Mouse (Mus musculus): Measurements from ENCODE around the gene Exosc2. TPM values are rescaled to one million over a fixed set of nuclear protein-coding genes. Genes with fewer than 3 reads are reported as not detected.

The Exosc2 gene
- total RNA-seq, 1 experiment, result 105 TPM

DNA sequence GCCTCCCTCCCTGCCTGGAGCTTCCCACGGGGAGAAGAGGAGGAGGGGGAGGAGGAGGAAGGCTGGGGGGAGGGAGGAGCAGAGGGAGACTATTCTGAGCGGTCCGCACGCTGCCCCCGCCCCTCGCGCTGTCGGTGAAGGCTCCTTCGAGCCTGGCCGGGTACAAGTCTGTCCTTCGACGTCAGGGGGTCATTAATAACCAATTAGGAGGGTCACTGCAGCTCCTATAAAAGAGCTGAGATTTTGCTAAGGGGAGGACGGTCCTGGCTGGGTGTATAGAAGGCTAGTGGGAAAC is 31.1 kb upstream of the Exosc2 start:
- H3K4me1 ChIP-seq (ENCODE audit: control insufficient read depth in 2 of 2, insufficient read depth in 2 of 2, low read length in 2 of 2, poor library complexity in 1 of 2), result peaks cover 2 to 11% of the 10 kb centered on the region in 2 experiments; a peak in 3 of 4 replicates
- in situ Hi-C loops (cut with MboI; ENCODE audit: low sequenced_read_pairs in 2 of 2, unreplicated experiment in 2 of 2), result loop anchor here (10.0 to 25.0 kb wide), 2 partner anchors 1995 to 1998 kb away; partner anchors contain the start of gene Lmx1b (in 1 of the 2)
- H3K36me3 ChIP-seq (ENCODE audit: control insufficient read depth, insufficient read depth, low read length, poor library complexity, severe bottlenecking), result no peaks in the 10 kb centered on the region
- H3K9me3 ChIP-seq (ENCODE audit: control insufficient read depth, insufficient read depth, low read depth, low read length), result no peaks in the 10 kb centered on the region
- DNase-seq (ENCODE audit: low read depth, low spot score), result no peak
- no peak for TF ChIP-seq HCFC1 (IDR thresholded peaks at IDR 0.05; ENCODE audit: borderline replicate concordance, insufficient read depth, low read length)
- TF ChIP-seq ZC3H11A (IDR thresholded peaks at IDR 0.05; ENCODE audit: borderline replicate concordance, low read depth, low read length), result no peak
- no peak for TF ChIP-seq ZNF384 (IDR thresholded peaks at IDR 0.05; ENCODE audit: low read depth, low read length)
- TF ChIP-seq MAFK (IDR thresholded peaks at IDR 0.05; ENCODE audit: insufficient read depth, low read depth, low read length), result no peak
- no peak for TF ChIP-seq CHD2 (IDR thresholded peaks at IDR 0.05; ENCODE audit: low read depth, low read length)
- peak overlapping the region in 1 of 2 experiments; percentile 15; a peak in 1 of 4 replicates for H3K4me3 ChIP-seq (ENCODE audit: insufficient read depth in 1 of 2, low read depth in 1 of 2, low read length in 2 of 2, poor library complexity in 1 of 2, severe bottlenecking in 1 of 2)
- no peak overlapping the region for H3K9ac ChIP-seq (ENCODE audit: insufficient read depth, low read depth, low read length, poor library complexity, severe bottlenecking)
- no peak overlapping the region for H3K27ac ChIP-seq (ENCODE audit: insufficient read depth, low read depth, low read length, poor library complexity, severe bottlenecking)

- Histone ChIP-seq H3K27ac (ENCODE audit: insufficient read depth, low read depth, low read length, poor library complexity, severe bottlenecking) (no peak within 1 kb of the TSS), H3K4me3 (ENCODE audit: insufficient read depth in 1 of 2, low read depth in 1 of 2, low read length in 2 of 2, poor library complexity in 1 of 2, severe bottlenecking in 1 of 2) (peak within 1 kb of the TSS in 1 of 2 experiments; percentile 15; a peak in 1 of 4 replicates), H3K9me3 (ENCODE audit: control insufficient read depth, insufficient read depth, low read depth, low read length) (no peaks in the 10 kb centered on the region), H3K4me1 (ENCODE audit: control insufficient read depth in 2 of 2, insufficient read depth in 2 of 2, low read length in 2 of 2, poor library complexity in 1 of 2) (peaks cover 0 to 9% of the 10 kb centered on the region in 2 experiments; a peak in 2 of 4 replicates), H3K9ac (ENCODE audit: insufficient read depth, low read depth, low read length, poor library complexity, severe bottlenecking) (no peak within 1 kb of the TSS), H3K36me3 (ENCODE audit: control insufficient read depth, insufficient read depth, low read length, poor library complexity, severe bottlenecking) (no peaks in the 10 kb centered on the region)
- DNase-seq (ENCODE audit: low read depth, low spot score), result no peak
- in situ Hi-C loops (cut with MboI; ENCODE audit: low sequenced_read_pairs in 2 of 2, unreplicated experiment in 2 of 2), result loop anchor here (10.0 to 25.0 kb wide), 2 partner anchors 1995 to 1997 kb away; partner anchors contain the start of gene Lmx1b (in 1 of the 2)
- no peak for TF ChIP-seq CHD2 (IDR thresholded peaks at IDR 0.05; ENCODE audit: low read depth, low read length)
- no peak for TF ChIP-seq MAFK (IDR thresholded peaks at IDR 0.05; ENCODE audit: insufficient read depth, low read depth, low read length)
- TF ChIP-seq HCFC1 (IDR thresholded peaks at IDR 0.05; ENCODE audit: borderline replicate concordance, insufficient read depth, low read length), result no peak
- TF ChIP-seq ZC3H11A (IDR thresholded peaks at IDR 0.05; ENCODE audit: borderline replicate concordance, low read depth, low read length), result no peak
- TF ChIP-seq ZNF384 (IDR thresholded peaks at IDR 0.05; ENCODE audit: low read depth, low read length), result no peak
Observed at GRCm38 (mm10) chr2:31639901-31640608, 30.5 kb upstream of the Exosc2 start, which contains the start of gene Prdm12. Gene Prdm12, plus strand, starts transcription at chr2:31640037.

- no peak for DNase-seq (ENCODE audit: low read depth, low spot score)
- Histone ChIP-seq H3K4me3 (ENCODE audit: insufficient read depth in 1 of 2, low read depth in 1 of 2, low read length in 2 of 2, poor library complexity in 1 of 2, severe bottlenecking in 1 of 2) (no peak overlapping the region), H3K4me1 (ENCODE audit: control insufficient read depth in 2 of 2, insufficient read depth in 2 of 2, low read length in 2 of 2, poor library complexity in 1 of 2) (peaks cover 0 to 9% of the 10 kb centered on the region in 2 experiments; a peak in 2 of 4 replicates)
Observed at GRCm38 (mm10) chr2:31640609-31641507, 29.7 kb upstream of the Exosc2 start.

DNA sequence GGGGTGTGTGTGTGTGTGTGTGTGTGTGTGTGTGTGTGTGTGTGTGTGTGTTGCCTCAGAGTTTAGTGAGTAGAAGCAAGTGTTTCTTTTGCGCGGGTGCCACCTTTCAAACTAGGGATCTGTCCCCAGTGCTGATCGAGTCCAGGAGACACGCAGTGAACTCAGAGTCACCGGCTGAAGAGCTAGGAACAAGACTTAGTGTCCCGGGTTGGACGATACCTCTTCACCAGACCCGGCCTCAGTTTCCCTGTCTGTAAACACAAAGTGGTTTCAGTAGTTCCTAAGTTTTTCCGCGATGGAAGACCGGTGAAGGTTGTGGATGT is 29.0 kb upstream of the Exosc2 start:
- Histone ChIP-seq H3K9ac (ENCODE audit: insufficient read depth, low read depth, low read length, poor library complexity, severe bottlenecking) (no peak overlapping the region), H3K4me3 (ENCODE audit: insufficient read depth in 1 of 2, low read depth in 1 of 2, low read length in 2 of 2, poor library complexity in 1 of 2, severe bottlenecking in 1 of 2) (no peak overlapping the region), H3K9me3 (ENCODE audit: control insufficient read depth, insufficient read depth, low read depth, low read length) (no peaks in the 10 kb centered on the region), H3K4me1 (ENCODE audit: control insufficient read depth in 2 of 2, insufficient read depth in 2 of 2, low read length in 2 of 2, poor library complexity in 1 of 2) (peaks cover 0 to 8% of the 10 kb centered on the region in 2 experiments; a peak in 2 of 4 replicates), H3K27ac (ENCODE audit: insufficient read depth, low read depth, low read length, poor library complexity, severe bottlenecking) (no peak overlapping the region), H3K36me3 (ENCODE audit: control insufficient read depth, insufficient read depth, low read length, poor library complexity, severe bottlenecking) (no peaks in the 10 kb centered on the region)
- in situ Hi-C loops (cut with MboI; ENCODE audit: low sequenced_read_pairs in 2 of 2, unreplicated experiment in 2 of 2), result loop anchor here in 1 of 2 experiments (25.0 kb wide), 1 partner anchor 1996 kb away; the partner anchor contains the start of gene Lmx1b
- no peak for TF ChIP-seq HCFC1 (IDR thresholded peaks at IDR 0.05; ENCODE audit: borderline replicate concordance, insufficient read depth, low read length)
- TF ChIP-seq MAFK (IDR thresholded peaks at IDR 0.05; ENCODE audit: insufficient read depth, low read depth, low read length), result no peak
- no peak for TF ChIP-seq ZC3H11A (IDR thresholded peaks at IDR 0.05; ENCODE audit: borderline replicate concordance, low read depth, low read length)
- no peak for DNase-seq (ENCODE audit: low read depth, low spot score)

More at GRCm38 (mm10) chr2:31640609-31641507, 29.7 kb upstream of the Exosc2 start:
- no peak overlapping the region for H3K9ac ChIP-seq (ENCODE audit: insufficient read depth, low read depth, low read length, poor library complexity, severe bottlenecking)
- H3K9me3 ChIP-seq (ENCODE audit: control insufficient read depth, insufficient read depth, low read depth, low read length), result no peaks in the 10 kb centered on the region
- H3K27ac ChIP-seq (ENCODE audit: insufficient read depth, low read depth, low read length, poor library complexity, severe bottlenecking), result no peak overlapping the region
- TF ChIP-seq ZNF384 (IDR thresholded peaks at IDR 0.05; ENCODE audit: low read depth, low read length) (no peak), ZC3H11A (IDR thresholded peaks at IDR 0.05; ENCODE audit: borderline replicate concordance, low read depth, low read length) (no peak), HCFC1 (IDR thresholded peaks at IDR 0.05; ENCODE audit: borderline replicate concordance, insufficient read depth, low read length) (no peak), MAFK (IDR thresholded peaks at IDR 0.05; ENCODE audit: insufficient read depth, low read depth, low read length) (no peak)
- H3K36me3 ChIP-seq (ENCODE audit: control insufficient read depth, insufficient read depth, low read length, poor library complexity, severe bottlenecking), result no peaks in the 10 kb centered on the region
- in situ Hi-C loops (cut with MboI; ENCODE audit: low sequenced_read_pairs in 2 of 2, unreplicated experiment in 2 of 2), result loop anchor here in 1 of 2 experiments (25.0 kb wide), 1 partner anchor 1996 kb away; the partner anchor contains the start of gene Lmx1b

All from ES-E14 (cell line).